Mouse (Mus musculus): ENCODE data around the gene Nipbl.

DNA sequence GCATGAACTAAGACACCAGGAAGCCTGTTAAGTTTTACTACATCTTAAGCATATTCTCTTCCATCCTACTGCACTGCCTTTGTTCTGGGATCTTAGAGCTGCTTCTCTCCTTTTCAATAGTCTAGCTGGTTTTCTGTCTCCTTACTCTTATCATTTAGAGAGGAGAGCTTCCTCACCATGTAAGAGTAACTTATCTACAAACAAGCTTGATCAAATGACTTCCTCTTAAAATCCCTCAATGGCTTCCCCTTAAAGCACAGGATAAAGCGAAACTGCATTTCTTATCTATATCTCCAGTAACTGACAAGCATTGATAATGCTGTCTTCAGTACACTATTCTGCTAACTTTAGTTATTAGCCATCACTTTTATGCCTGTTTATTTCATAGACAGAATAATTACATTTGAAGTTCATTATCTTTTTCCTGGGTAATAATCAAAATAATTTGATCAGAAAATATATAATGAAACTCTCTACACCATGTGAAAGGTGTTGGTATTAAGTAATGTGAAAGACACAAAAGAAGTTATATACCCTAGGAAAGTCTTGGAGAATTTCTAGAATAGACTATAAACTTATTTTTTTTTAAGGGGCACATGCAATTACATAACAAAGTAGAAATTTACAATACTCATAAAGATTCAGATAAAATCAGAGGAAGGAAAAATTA is 33.0 kb downstream of the Nipbl start:
- TF ChIP-seq CTCF (IDR thresholded peaks at IDR 0.05; ENCODE audit: insufficient read depth, low read length) (no peak), POLR2A (IDR thresholded peaks at IDR 0.05; ENCODE audit: borderline replicate concordance, extremely low read depth, low read depth, low read length) (no peak)

Data from lung, adult 2 months (tissue).